Mouse (Mus musculus): ENCODE results near the gene Fam133b.
"Not testable (repeated sequence)": the region's sequence is repeated elsewhere in the genome, so short reads cannot be mapped to it uniquely, and the experiment has no call there.

Fam133b gene

DNA sequence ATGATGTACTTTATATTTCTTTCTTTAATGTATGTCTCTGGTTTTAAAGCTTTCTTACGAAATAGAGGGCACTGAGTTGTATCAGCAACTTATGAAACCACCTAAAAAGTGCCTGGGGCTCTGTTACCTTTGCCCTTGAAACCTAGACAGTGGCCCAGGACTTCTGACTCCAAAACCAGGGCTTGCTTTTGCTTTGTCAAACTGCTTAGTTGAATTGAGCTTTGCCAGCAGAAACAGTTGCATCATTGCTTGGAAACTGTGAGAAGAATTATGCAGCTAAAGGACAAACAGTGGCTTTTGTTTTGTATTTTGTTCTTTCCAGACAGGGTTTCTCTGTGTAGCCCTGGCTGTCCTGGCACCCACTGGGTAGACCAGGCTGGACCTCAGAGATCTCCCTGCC lies 56.7 kb downstream of the Fam133b start:
- DNase-seq (ENCODE audit: low spot score) = no peak

DNA sequence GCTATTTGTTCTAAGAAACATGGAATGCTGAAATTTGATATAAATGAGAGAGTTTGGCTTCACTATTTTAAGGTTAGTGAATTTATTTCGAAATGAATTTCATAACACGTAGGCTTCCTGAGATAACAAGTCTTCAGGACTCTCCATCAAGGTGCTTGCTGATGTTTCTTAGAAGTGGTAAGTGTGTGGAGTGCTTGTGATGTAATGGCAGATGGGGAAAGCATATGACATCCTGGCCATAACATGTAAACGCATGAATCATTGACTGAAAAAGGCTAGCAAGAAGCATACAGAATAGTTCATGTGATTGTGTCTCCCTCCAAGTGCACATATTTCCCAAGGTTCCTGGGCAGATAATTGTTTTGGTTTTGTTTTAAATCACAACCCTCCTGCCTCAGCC lies 57.2 kb downstream of the Fam133b start:
- DNase-seq (ENCODE audit: low spot score) = no peak

DNA sequence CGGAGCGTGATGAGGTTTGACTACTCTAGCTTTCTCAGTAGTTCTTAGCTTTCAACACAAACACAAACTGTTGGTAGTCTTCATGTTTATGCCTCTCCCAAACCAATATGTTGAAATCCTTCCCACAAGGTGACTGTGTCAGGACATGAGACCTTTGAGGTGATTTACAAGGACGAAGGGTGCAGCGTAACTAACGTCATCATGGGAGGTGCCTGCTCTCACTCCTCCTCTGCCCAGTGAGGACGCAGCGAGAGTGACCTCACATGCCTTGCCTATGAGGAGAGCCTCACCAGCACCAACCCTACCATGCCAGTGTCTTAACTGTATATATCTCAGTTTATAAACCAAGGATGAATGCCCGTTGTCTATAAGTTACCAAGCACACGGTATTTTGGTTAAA lies 63.5 kb downstream of the Fam133b start:
- DNase-seq (ENCODE audit: low spot score) = no peak

DNA sequence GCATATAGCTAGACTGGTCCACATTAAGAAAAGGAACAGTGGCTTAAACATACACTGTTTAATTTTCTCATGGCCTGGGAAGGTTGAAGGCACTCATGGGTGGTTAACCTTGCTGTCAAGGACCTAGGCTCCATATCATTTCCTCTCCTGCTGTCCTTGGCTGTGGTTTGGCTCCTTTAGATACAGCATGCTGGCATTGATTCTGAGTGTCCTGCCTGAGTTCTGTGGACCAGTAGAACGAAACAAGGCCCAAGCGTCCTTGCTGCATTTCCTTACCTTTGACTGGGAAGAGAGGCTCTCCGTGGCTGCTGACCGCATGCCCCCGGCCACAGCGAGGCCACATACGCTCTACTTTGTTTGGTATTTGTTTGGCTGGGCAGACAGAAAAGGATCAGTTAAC lies 65.6 kb downstream of the Fam133b start:
- DNase-seq (ENCODE audit: low spot score) = no peak

DNA sequence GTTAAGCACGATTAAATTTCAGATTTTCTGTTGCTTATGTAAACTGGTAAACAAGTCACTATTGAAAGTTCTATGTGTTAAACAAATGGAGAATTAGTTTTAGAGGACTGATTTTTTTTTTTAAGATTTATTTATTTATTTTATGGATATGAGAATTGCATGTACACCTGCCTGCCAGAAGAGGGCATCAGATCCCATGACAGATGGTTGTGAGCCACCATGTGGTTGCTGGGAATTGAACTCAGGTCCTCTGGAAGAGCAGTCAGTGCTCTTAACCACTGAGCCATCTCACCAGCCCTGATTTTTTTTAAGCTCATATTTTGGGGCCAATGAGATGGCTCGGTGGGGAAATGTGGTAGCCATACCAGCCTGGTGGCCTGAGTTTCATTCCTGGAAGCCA lies 68.2 kb downstream of the Fam133b start:
- not testable (repeated sequence) for DNase-seq (ENCODE audit: low spot score)
